Mouse (Mus musculus) C2C12 (cell line): ENCODE results near the gene F7. TPM values are rescaled to one million over a fixed set of nuclear protein-coding genes. Genes with fewer than 3 reads are reported as not detected.
A peak's percentile ranks its signal among the peaks of the same experiment; 100 is the strongest.

ENCODE experiments used
- H3K27me3 ChIP-seq: one replicate; pipeline ENCODE4 v1.6.1; 2011; ENCODE audit not compliant: control insufficient read depth, insufficient read depth, insufficient read length
- H3K36me3 ChIP-seq: one replicate; pipeline ENCODE4 v1.6.1; 2011; ENCODE audit not compliant: control insufficient read depth, insufficient read depth
- H3K4me3 ChIP-seq: one replicate; pipeline ENCODE4 v1.5.1; 2011; ENCODE audit warnings: mild to moderate bottlenecking, control low read depth; ENCODE audit not compliant: poor library complexity, insufficient read depth, severe bottlenecking
- H3K79me2 ChIP-seq: one replicate; pipeline ENCODE4 v1.6.1; 2011; ENCODE audit not compliant: control insufficient read depth, insufficient read depth
- H3K79me3 ChIP-seq: one replicate; pipeline ENCODE4 v1.6.1; 2011; ENCODE audit warnings: low read depth, control low read depth
- H3ac ChIP-seq: one replicate; pipeline ENCODE3; 2011; ENCODE audit warnings: low read depth; ENCODE audit not compliant: control insufficient read depth, insufficient read length
- CEBPB ChIP-seq: IDR thresholded peaks from one replicate; pipeline ENCODE4 v1.6.1; 2011; ENCODE audit warnings: low read depth, mild to moderate bottlenecking, control low read depth, moderate library complexity
- CTCF ChIP-seq: IDR thresholded peaks from one replicate; pipeline ENCODE4 v1.5.1; 2011; ENCODE audit not compliant: control insufficient read depth, insufficient read depth, insufficient read length
- FOSL1 ChIP-seq: IDR thresholded peaks from one replicate; pipeline ENCODE4 v1.8.0; 2011; ENCODE audit warnings: mild to moderate bottlenecking, low read length; ENCODE audit not compliant: poor library complexity, insufficient read depth, severe bottlenecking
- MAX ChIP-seq: IDR thresholded peaks from one replicate; pipeline ENCODE4 v1.6.1; 2011; ENCODE audit warnings: mild to moderate bottlenecking, control low read depth
- MYOD1 ChIP-seq: IDR thresholded peaks from one replicate; pipeline ENCODE4 v1.6.1; 2011; ENCODE audit warnings: low read depth; ENCODE audit not compliant: control insufficient read depth, insufficient read length
- MYOG ChIP-seq: IDR thresholded peaks from one replicate; pipeline ENCODE4 v1.6.1; 2011; ENCODE audit not compliant: control insufficient read depth, insufficient read length; ENCODE audit errors: extremely low read depth
- USF1 ChIP-seq: IDR thresholded peaks from one replicate; pipeline ENCODE4 v1.6.1; 2011; ENCODE audit warnings: low read depth, mild to moderate bottlenecking, control low read depth, moderate library complexity
- polyA plus RNA-seq: library from polyadenylated mRNA; unstranded; fragments of >200 nt; fragmentation: generic; extraction: Trizol; gene quantifications from one replicate; pipeline ENCODE4 v1.2.1, GENCODE M21; 2012; ENCODE audit warnings: missing spikeins

Gene F7
- polyA plus RNA-seq, 1 experiment, result not detected

- TF ChIP-seq FOSL1 (no peak), USF1 (no peak), MAX (peak; percentile 45), CEBPB (peak; percentile 89), MYOD1 (no peak), MYOG (no peak), CTCF (no peak)
- no peak overlapping the region for H3K4me3 ChIP-seq
These were observed 42.0 kb upstream of the F7 start for GRCm38 (mm10) chr8:12983681-12984467.

DNA sequence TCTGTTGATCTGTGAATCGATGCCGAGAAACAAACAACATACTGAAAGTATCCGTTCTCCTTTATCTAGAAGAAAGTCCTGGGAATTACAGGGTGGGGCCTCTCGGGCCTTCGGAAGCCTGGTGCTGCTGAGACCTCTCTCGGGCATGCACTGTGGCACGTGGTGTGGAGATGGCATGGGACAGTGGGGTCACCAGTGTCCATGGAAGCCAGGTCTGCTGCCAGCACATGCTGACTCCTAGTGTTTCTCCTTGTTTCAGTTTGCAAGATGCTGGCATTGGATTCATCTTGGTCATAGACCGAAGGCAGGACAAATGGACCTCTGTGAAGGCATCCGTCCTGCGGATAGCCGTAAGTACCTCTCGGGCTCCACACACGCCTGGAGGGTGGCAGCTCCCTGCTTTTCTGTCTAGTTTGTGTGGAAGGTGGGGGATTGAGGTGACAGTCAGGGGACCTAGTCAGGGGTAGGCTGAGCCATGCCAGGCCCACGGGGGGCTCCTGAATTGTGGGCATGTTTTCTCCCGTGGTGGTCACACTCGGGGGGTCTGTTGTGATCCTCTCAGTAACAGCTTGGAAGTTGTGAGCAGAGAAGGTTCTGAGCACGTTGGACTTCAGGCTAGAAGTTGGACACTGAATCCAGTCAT is 41.1 kb upstream of the F7 start:
- no peaks in the 10 kb centered on the region for H3K79me3 ChIP-seq
- TF ChIP-seq CTCF (no peak), MAX (no peak), CEBPB (no peak), MYOD1 (no peak), FOSL1 (no peak), USF1 (no peak), MYOG (no peak)
- no peak overlapping the region for H3K4me3 ChIP-seq

More at GRCm38 (mm10) chr8:12983681-12984467, 42.0 kb upstream of the F7 start:
- no peak overlapping the region for H3ac ChIP-seq
- no peaks in the 10 kb centered on the region for H3K79me2 ChIP-seq
- no peaks in the 10 kb centered on the region for H3K79me3 ChIP-seq
- H3K36me3 ChIP-seq, result no peaks in the 10 kb centered on the region
- peaks cover 3% of the 10 kb centered on the region for H3K27me3 ChIP-seq

DNA sequence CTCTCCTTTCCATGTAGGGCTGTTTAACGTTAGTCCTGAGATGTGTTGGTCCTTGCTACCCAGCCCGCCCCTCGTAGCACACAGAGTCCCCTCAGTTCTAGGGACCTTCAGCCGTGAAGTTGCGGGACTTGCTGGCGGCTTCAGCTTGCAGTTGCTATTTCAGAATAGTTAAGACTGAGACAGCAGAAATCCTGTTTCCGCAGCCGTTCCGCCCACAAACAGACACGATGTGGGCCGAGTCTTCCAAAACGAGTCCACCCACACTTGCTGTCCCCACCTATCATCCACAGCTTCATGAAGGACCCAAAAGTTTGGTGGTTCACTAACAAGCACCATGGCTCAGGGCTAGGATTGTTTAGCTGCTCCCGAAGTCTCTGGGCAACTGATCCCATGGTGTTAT is 40.6 kb upstream of the F7 start:
- H3K79me2 ChIP-seq, result no peaks in the 10 kb centered on the region
- H3K36me3 ChIP-seq, result no peaks in the 10 kb centered on the region
- peaks cover 3% of the 10 kb centered on the region for H3K27me3 ChIP-seq
- TF ChIP-seq MYOG, result no peak
- no peak for TF ChIP-seq MAX
- TF ChIP-seq MYOD1, result no peak
- no peak for TF ChIP-seq USF1
- no peak for TF ChIP-seq FOSL1
- TF ChIP-seq CTCF, result no peak
- TF ChIP-seq CEBPB, result no peak
- no peak overlapping the region for H3ac ChIP-seq
- no peak overlapping the region for H3K4me3 ChIP-seq
- H3K79me3 ChIP-seq, result no peaks in the 10 kb centered on the region

More for the DNA sequence above, 41.1 kb upstream of the F7 start:
- Histone ChIP-seq H3ac (no peak overlapping the region), H3K27me3 (peaks cover 3% of the 10 kb centered on the region), H3K79me2 (no peaks in the 10 kb centered on the region), H3K36me3 (no peaks in the 10 kb centered on the region)

- Histone ChIP-seq H3ac (no peak overlapping the region), H3K27me3 (peaks cover 3% of the 10 kb centered on the region), H3K79me2 (no peaks in the 10 kb centered on the region), H3K4me3 (no peak overlapping the region), H3K36me3 (no peaks in the 10 kb centered on the region), H3K79me3 (no peaks in the 10 kb centered on the region)
- no peak for TF ChIP-seq MAX
- no peak for TF ChIP-seq USF1
- no peak for TF ChIP-seq MYOG
- no peak for TF ChIP-seq CTCF
- TF ChIP-seq CEBPB, result no peak
- TF ChIP-seq MYOD1, result no peak
- TF ChIP-seq FOSL1, result no peak
These were observed 38.3 kb upstream of the F7 start for GRCm38 (mm10) chr8:12987571-12987970.

DNA sequence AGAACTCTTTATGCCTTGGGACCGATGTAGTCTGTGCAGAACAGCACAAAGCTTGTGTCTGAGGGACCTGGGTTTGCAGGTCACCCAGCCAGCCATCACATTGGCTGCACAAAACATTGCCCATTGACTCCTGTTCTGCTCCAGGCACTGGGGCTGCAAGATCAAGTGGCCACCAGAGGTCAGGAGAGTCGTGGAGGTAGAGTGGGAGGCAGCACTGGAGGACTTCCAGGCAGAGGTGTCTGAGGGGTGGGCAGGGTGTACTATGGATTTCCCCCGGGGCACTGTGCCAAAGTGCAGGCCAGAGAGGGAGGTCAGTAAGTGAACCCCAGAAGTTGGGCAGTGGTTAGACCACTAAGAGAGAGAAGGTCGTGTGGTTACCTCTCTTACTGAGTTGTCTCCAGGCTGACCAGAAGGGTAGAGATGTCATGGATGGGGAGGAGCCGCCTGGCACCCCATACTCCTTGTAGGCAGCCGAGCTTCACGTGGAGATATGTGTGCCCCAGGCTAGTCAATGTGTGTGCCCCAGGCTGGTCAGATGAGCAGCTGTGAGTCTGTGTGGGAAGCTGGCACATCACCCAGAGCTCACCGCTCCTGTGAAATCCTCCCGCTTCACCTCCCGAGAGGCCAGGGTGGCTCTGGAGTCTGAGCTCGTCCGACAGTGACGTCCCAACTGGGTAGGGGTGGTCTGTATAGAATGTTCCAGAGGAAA is 37.0 kb upstream of the F7 start:
- H3K27me3 ChIP-seq, result peaks cover 3% of the 10 kb centered on the region
- H3K79me3 ChIP-seq, result no peaks in the 10 kb centered on the region
- no peaks in the 10 kb centered on the region for H3K36me3 ChIP-seq
- no peaks in the 10 kb centered on the region for H3K79me2 ChIP-seq
- H3K4me3 ChIP-seq, result no peak overlapping the region
- no peak for TF ChIP-seq USF1
- TF ChIP-seq CTCF, result peak; percentile 87
- H3ac ChIP-seq, result peak overlapping the region; percentile 54
